9 mouse cellular contexts compared by ENCODE assay signal in the genomic region with DNA sequence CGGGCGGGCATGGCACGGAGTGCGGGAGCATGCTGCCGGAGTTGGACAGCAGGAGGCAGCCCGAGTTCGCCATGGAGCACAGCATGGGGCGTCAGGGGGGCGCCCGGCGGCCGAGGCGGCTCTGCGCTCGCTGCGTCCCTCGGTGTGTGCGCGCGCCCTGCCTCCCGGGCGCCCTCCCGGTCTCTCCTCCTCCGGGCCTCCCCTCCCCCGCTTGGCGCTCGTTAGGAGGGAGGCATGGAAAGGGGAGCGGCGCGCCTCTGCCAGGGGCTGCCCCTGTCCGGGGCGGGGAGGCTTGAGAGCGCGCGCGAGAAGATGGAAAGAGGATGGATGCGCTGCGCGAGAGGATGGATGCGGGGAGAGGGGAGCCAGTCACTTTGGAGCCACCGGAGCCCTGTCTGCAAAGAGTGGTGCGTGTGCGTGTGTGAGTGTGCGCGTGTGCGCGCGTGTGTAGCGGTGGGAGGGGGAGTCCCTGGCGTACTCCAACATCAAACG.
DNase-seq lines count a peak whose midpoint lies in the region; ATAC-seq and TF ChIP-seq lines count a peak whose summit lies in the region.
"Had no signal": no experiment of that assay in that cellular context is flagged by ENCODE, and none has a peak within 500 bp of the region (broad histone marks: within the 10 kb centered on the region; RNA-seq: fewer than 3 reads in every experiment).

No protein-coding gene starts in this region.

- peak overlapping the region; percentile 39 for H3K4me2 ChIP-seq in liver, embryonic 11.5 days
- no peak overlapping the region for H3K4me2 ChIP-seq in liver, postnatal 0 days (ENCODE audit: low read depth, low read length)

- no peak for TF ChIP-seq CTCF in liver, postnatal 0 days (IDR thresholded peaks at IDR 0.05; ENCODE audit: low read depth)

- intact Hi-C loops in left cerebral cortex, postnatal 14 days (cut with DNase I) = no loop called here

- peaks cover 71% of the 10 kb centered on the region for H3K27me3 ChIP-seq in liver, embryonic 11.5 days (replicated peaks; ENCODE audit: control insufficient read depth, insufficient read depth, low read length)
- peaks cover 57% of the 10 kb centered on the region for H3K27me3 ChIP-seq in liver, postnatal 0 days (ENCODE audit: insufficient read depth, low read length)
- peaks cover 85% of the 10 kb centered on the region for H3K27me3 ChIP-seq in forebrain, embryonic 10.5 days (ENCODE audit: poor library complexity, severe bottlenecking)

- 2% methylated on average over 43 of the region's 51 CpGs for WGBS in liver, embryonic 11.5 days
- WGBS in liver, postnatal 0 days (ENCODE audit: insufficient replicate concordance) = 1% methylated on average over 43 of the region's 51 CpGs
- WGBS in forebrain, embryonic 10.5 days = under 1% methylated on average over 49 of the region's 51 CpGs

- H3K9me3 ChIP-seq in liver, embryonic 11.5 days (ENCODE audit: control insufficient read depth, low read length) = no peaks in the 10 kb centered on the region
- no peaks in the 10 kb centered on the region for H3K9me3 ChIP-seq in liver, postnatal 0 days (ENCODE audit: low read length)
- no peaks in the 10 kb centered on the region for H3K9me3 ChIP-seq in forebrain, embryonic 10.5 days

- H3K9ac ChIP-seq in liver, embryonic 11.5 days (ENCODE audit: low read depth, low read length) = no peak overlapping the region
- no peak overlapping the region for H3K9ac ChIP-seq in liver, postnatal 0 days (replicated peaks)

- ATAC-seq in liver, embryonic 11.5 days (replicated peaks; ENCODE audit: low FRiP score) = no peak
- ATAC-seq in liver, postnatal 0 days = no peak

- TF ChIP-seq EP300 in liver, postnatal 0 days (IDR thresholded peaks at IDR 0.05; ENCODE audit: low read depth) = no peak

- no peak overlapping the region for H3K27ac ChIP-seq in liver, embryonic 11.5 days (ENCODE audit: low read depth, low read length)
- no peak overlapping the region for H3K27ac ChIP-seq in liver, postnatal 0 days (ENCODE audit: low read depth)
- no peak overlapping the region for H3K27ac ChIP-seq in forebrain, embryonic 10.5 days
- H3K27ac ChIP-seq: kidney, postnatal 0 days had no signal

- no peaks in the 10 kb centered on the region for H3K4me1 ChIP-seq in liver, embryonic 11.5 days (replicated peaks; ENCODE audit: control insufficient read depth, insufficient read depth, low read length)
- H3K4me1 ChIP-seq in liver, postnatal 0 days (ENCODE audit: insufficient read depth) = no peaks in the 10 kb centered on the region
- peaks cover 28% of the 10 kb centered on the region for H3K4me1 ChIP-seq in forebrain, embryonic 10.5 days

- peak; percentile 41 for DNase-seq in liver, embryonic 11.5 days (ENCODE audit: low spot score)
- no peak for DNase-seq in liver, postnatal 0 days
- no peak for DNase-seq in forebrain, embryonic 10.5 days (ENCODE audit: extremely low spot score, low spot score)
- DNase-seq in left cerebral cortex, postnatal 14 days (ENCODE audit: low spot score in 2 of 2) = peak; percentile 39 to 72
- DNase-seq in right cerebral cortex, postnatal 4 days = peak; percentile 53
- no peak for DNase-seq in MN1 (ENCODE audit: low spot score)
- no peak for DNase-seq in heart, postnatal 4 days
- no peak for DNase-seq in lung, postnatal 10 days

- H3K36me3 ChIP-seq in liver, embryonic 11.5 days (ENCODE audit: control insufficient read depth, insufficient read depth, low read length) = no peaks in the 10 kb centered on the region
- H3K36me3 ChIP-seq in liver, postnatal 0 days (replicated peaks; ENCODE audit: insufficient read depth, low read length) = no peaks in the 10 kb centered on the region
- no peaks in the 10 kb centered on the region for H3K36me3 ChIP-seq in forebrain, embryonic 10.5 days (replicated peaks)

- H3K4me3 ChIP-seq in liver, embryonic 11.5 days (ENCODE audit: low read depth, low read length) = peak overlapping the region; percentile 4; the same call in 1 of the 2 replicates
- H3K4me3 ChIP-seq in liver, postnatal 0 days (ENCODE audit: low read depth, low read length) = no peak overlapping the region
- peak overlapping the region; percentile 37 for H3K4me3 ChIP-seq in forebrain, embryonic 10.5 days

Comparison
In these comparisons a context has a peak if more than half of its experiments do, and no peak if none do; other contexts are left out.
1. DNase-seq: peak in liver, embryonic 11.5 days (single experiment), left cerebral cortex, postnatal 14 days (2 of 2) and right cerebral cortex, postnatal 4 days (single experiment); none in liver, postnatal 0 days (single experiment), forebrain, embryonic 10.5 days (single experiment), MN1 (single experiment), heart, postnatal 4 days (single experiment) and lung, postnatal 10 days (single experiment).